Mouse (Mus musculus) forebrain, embryonic 16.5 days (tissue): ENCODE results near the gene 1600014C10Rik. TPM values are rescaled to one million over a fixed set of nuclear protein-coding genes. Genes with fewer than 3 reads are reported as not detected.

Source experiments
- ATAC-seq: fragments of 200-750 bp; cut with Nextera tagmentation; 2 replicates; pipeline ENCODE4 v1.8.0; 2017; ENCODE audit warnings: mild to moderate bottlenecking, moderate library complexity
- H3K27ac ChIP-seq: fragments of 300-500 bp; sonication (generic); 2 replicates; pipeline ENCODE4 v1.5.1; 2014; ENCODE audit warnings: low read length, control low read depth
- H3K27me3 ChIP-seq: fragments of 300-500 bp; sonication (generic); replicated peaks from 2 replicates; pipeline ENCODE4 v1.6.1; 2014; ENCODE audit warnings: low read length; ENCODE audit not compliant: control insufficient read depth, insufficient read depth
- H3K36me3 ChIP-seq: fragments of 300-500 bp; sonication (generic); 2 replicates; pipeline ENCODE4 v1.6.1; 2014; ENCODE audit not compliant: control insufficient read depth, insufficient read depth
- H3K4me1 ChIP-seq: fragments of 300-500 bp; sonication (generic); replicated peaks from 2 replicates; pipeline ENCODE4 v1.6.1; 2014; ENCODE audit warnings: low read length; ENCODE audit not compliant: control insufficient read depth, insufficient read depth
- H3K4me2 ChIP-seq: fragments of 300-500 bp; sonication (generic); 2 replicates; pipeline ENCODE4 v1.6.1; 2014; ENCODE audit warnings: mild to moderate bottlenecking, low read length, control low read depth
- H3K4me3 ChIP-seq: fragments of 300-500 bp; sonication (generic); replicated peaks from 2 replicates; pipeline ENCODE4 v1.5.1; 2014; ENCODE audit warnings: mild to moderate bottlenecking, low read length, control low read depth
- H3K9ac ChIP-seq: fragments of 300-500 bp; sonication (generic); replicated peaks from 2 replicates; pipeline ENCODE4 v1.6.1; 2014; ENCODE audit warnings: low read depth, low read length, control low read depth
- H3K9me3 ChIP-seq: fragments of 300-500 bp; sonication (generic); 2 replicates; pipeline ENCODE4 v1.6.1; 2016; ENCODE audit warnings: low read length; ENCODE audit not compliant: control insufficient read depth
- WGBS: fragments of 180-500 bp; shearing (Covaris S2); extraction: QIAGEN DNeasy Blood & Tissue Kit; methylation state at CpG from one replicate; pipeline ENCODE4 v1.1.7; 2014; 5-methylcytosine and 5-hydroxymethylcytosine counted together
- polyA plus RNA-seq: library from polyadenylated mRNA; unstranded; fragments of >200 nt; fragmentation: Nextera tagmentation; extraction: Ambion mirVana; gene quantifications from 2 replicates; pipeline ENCODE4 v1.2.1, GENCODE M21; 2015

Gene 1600014C10Rik
- polyA plus RNA-seq, 1 experiment from 2014 or later, result 18.7 TPM

- ATAC-seq, result no peak
- H3K9ac ChIP-seq, result no peak overlapping the region
- no peaks in the 10 kb centered on the region for H3K4me1 ChIP-seq
- no peak overlapping the region for H3K4me2 ChIP-seq
- H3K36me3 ChIP-seq, result no peaks in the 10 kb centered on the region
- no peak overlapping the region for H3K4me3 ChIP-seq
- H3K27ac ChIP-seq, result no peak overlapping the region
- WGBS, result 59% methylated on average over 11 of the region's 11 CpGs
- H3K9me3 ChIP-seq, result no peaks in the 10 kb centered on the region
- 0 out of 2 replicates have a peak, but pooled peaks cover 2% of the 10 kb centered on the region for H3K27me3 ChIP-seq
Measured at GRCm38 (mm10) chr7:38236400-38237105, 53.5 kb downstream of the 1600014C10Rik start.

DNA sequence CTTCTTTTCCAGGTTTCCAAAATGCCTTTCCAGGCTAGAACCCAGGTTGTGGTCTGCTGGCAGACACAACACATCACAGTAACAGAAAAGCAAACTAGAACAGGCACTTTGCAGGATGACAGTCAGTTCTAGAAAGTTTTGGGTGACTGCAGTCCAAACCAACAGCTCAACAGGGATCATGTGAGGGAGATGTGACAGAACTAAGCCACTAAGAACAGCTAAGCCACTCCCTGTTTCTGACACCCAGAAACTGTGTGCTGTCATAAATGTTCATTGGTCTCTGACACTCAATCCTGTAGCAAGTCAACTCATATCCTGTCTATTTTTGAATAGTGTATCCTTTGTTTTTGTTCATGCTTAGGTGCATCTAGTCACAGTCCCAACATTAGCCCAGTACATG, 54.1 kb downstream of the 1600014C10Rik start:
- Histone ChIP-seq H3K4me3 (no peak overlapping the region), H3K4me2 (no peak overlapping the region), H3K9ac (no peak overlapping the region), H3K36me3 (no peaks in the 10 kb centered on the region), H3K27me3 (0 out of 2 replicates have a peak, but pooled peaks cover 2% of the 10 kb centered on the region), H3K27ac (no peak overlapping the region), H3K9me3 (no peaks in the 10 kb centered on the region), H3K4me1 (no peaks in the 10 kb centered on the region)
- ATAC-seq, result no peak

- no peak overlapping the region for H3K9ac ChIP-seq
- no peaks in the 10 kb centered on the region for H3K9me3 ChIP-seq
- 87% methylated on average over 4 of the region's 4 CpGs for WGBS
- no peaks in the 10 kb centered on the region for H3K4me1 ChIP-seq
- no peaks in the 10 kb centered on the region for H3K27me3 ChIP-seq
- H3K27ac ChIP-seq, result no peak overlapping the region
- H3K4me2 ChIP-seq, result no peak overlapping the region
- ATAC-seq, result no peak
- H3K4me3 ChIP-seq, result no peak overlapping the region
- no peaks in the 10 kb centered on the region for H3K36me3 ChIP-seq
Measured at GRCm38 (mm10) chr7:38242417-38242816, 59.4 kb downstream of the 1600014C10Rik start.

Other genes with a start within 250 kb of the 1600014C10Rik start
- 35.9 and 43.9 TPM in 2 replicates for gene Uri1, start 159.7 kb upstream of the 1600014C10Rik start, polyA plus RNA-seq
- 14.3 and 14.5 TPM in 2 replicates for gene Ccne1, start 75.7 kb upstream of the 1600014C10Rik start, polyA plus RNA-seq
- 0.42 and 0.71 TPM in 2 replicates for gene Plekhf1, start 44.8 kb downstream of the 1600014C10Rik start, polyA plus RNA-seq
- gene Pop4, start 88.2 kb downstream of the 1600014C10Rik start, polyA plus RNA-seq, result 88.1 and 91.0 TPM in 2 replicates